Mouse (Mus musculus) liver, adult 2 months (tissue): Measurements from ENCODE around the gene Dnah8.

Experiments
- CTCF ChIP-seq: fragments of 200-500 bp; IDR thresholded peaks from 2 replicates; pipeline ENCODE4 v1.5.1; 2011; ENCODE audit warnings: low read depth, low read length, control low read depth
- POLR2A ChIP-seq: fragments of 200-500 bp; IDR thresholded peaks from 2 replicates; pipeline ENCODE4 v1.6.1; 2011; ENCODE audit warnings: low read length, control low read depth; ENCODE audit not compliant: insufficient read depth; ENCODE audit errors: extremely low read depth

DNA sequence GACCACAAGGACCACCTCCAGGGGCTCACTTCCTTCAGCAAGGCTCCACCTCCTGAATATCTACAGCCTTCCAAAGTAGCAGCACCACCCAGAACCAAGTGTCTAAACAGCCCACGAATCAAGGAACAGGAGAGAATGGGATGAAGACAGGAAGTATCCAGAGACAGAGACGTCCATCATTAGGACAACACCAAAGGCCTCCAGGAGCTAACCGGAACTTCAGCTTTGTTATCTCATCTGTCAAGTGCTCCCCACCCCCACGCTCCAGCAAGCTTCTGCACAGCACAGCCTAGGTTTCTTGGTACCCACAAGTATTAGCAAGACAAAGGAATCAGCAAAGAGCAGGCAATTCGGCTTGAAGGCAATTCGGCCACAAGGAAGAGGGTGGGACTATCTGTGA, 254.5 kb downstream of the Dnah8 start:
- no peak for TF ChIP-seq CTCF
- no peak for TF ChIP-seq POLR2A
